Mouse (Mus musculus) small intestine, adult 2 months (tissue): ENCODE measurements around the gene Rbak.

Experiments used
- CTCF ChIP-seq: fragments of 200-500 bp; IDR thresholded peaks from 2 replicates; pipeline ENCODE4 v1.5.1; 2012; ENCODE audit warnings: low read depth, mild to moderate bottlenecking, control low read depth, inconsistent platforms, low read length, moderate library complexity, mixed read lengths; ENCODE audit not compliant: insufficient replicate concordance, insufficient read length; ENCODE audit errors: extremely low read depth
- POLR2A ChIP-seq: fragments of 200-500 bp; IDR thresholded peaks from 2 replicates; pipeline ENCODE4 v1.6.1; 2012; ENCODE audit warnings: low read depth, mild to moderate bottlenecking, control low read depth, inconsistent platforms, low read length, moderate library complexity

DNA sequence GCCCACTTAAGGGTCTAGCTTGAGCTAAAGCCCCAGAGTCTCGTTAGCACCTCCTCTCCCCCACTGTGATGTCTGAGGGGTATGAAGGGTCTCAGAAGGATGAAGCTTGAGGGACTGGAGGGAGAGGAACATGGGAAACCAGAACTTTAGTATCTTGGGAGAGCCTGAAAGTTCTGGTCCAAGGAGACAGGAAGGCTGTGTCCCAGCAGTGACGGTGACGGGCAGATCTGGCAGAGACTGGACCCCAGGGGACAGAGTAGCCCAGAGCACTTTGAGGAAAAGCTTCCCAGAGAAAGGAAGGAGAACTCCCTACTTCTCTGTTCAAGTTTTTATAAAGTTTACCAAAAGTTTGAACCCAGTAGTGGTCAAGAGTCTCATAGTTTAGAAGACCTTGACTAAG, 33.1 kb downstream of the Rbak start, which contains the start of gene Olfr718-ps1:
- no peak for TF ChIP-seq CTCF
- no peak for TF ChIP-seq POLR2A
